Mouse (Mus musculus) limb, embryonic 11.5 days (tissue): ENCODE measurements around the gene Ccp110. TPM values are rescaled to one million over a fixed set of nuclear protein-coding genes. Genes with fewer than 3 reads are reported as not detected.
A peak's percentile ranks its signal among the peaks of the same experiment; 100 is the strongest.

ENCODE experiments used
- ATAC-seq: fragments of 200-750 bp; cut with Nextera tagmentation; 2 replicates; pipeline ENCODE4 v1.8.0; 2017; ENCODE audit warnings: low read depth; ENCODE audit not compliant: insufficient number of reproducible peaks, low FRiP score, low TSS enrichment
- DNase-seq: peaks from one replicate; pipeline ENCODE4 v3.0.0-alpha.2; 2015; ENCODE audit warnings: low spot score
- H3K27ac ChIP-seq: fragments of 300-500 bp; sonication (generic); replicated peaks from 2 replicates; pipeline ENCODE4 v1.5.1; 2014; ENCODE audit warnings: low read depth, mild to moderate bottlenecking, low read length
- H3K27me3 ChIP-seq: fragments of 300-500 bp; sonication (generic); 2 replicates; pipeline ENCODE4 v1.6.1; 2014; ENCODE audit warnings: mild to moderate bottlenecking, low read length, mixed read lengths; ENCODE audit not compliant: control insufficient read depth, insufficient read depth
- H3K36me3 ChIP-seq: fragments of 300-500 bp; sonication (generic); 2 replicates; pipeline ENCODE4 v1.6.1; 2014; ENCODE audit warnings: mild to moderate bottlenecking, low read length, moderate library complexity, mixed read lengths; ENCODE audit not compliant: control insufficient read depth, insufficient read depth
- H3K4me1 ChIP-seq: fragments of 300-500 bp; sonication (generic); 2 replicates; pipeline ENCODE4 v1.6.1; 2014; ENCODE audit warnings: low read length, mixed read lengths; ENCODE audit not compliant: control insufficient read depth, insufficient read depth
- H3K4me2 ChIP-seq: fragments of 300-500 bp; sonication (generic); 2 replicates; pipeline ENCODE4 v1.6.1; 2014; ENCODE audit warnings: low read depth, mild to moderate bottlenecking, moderate library complexity; ENCODE audit not compliant: severe bottlenecking
- H3K4me3 ChIP-seq: fragments of 300-500 bp; sonication (generic); 2 replicates; pipeline ENCODE4 v1.5.1; 2014; ENCODE audit warnings: low read depth, low read length
- H3K9ac ChIP-seq: fragments of 300-500 bp; sonication (generic); 2 replicates; pipeline ENCODE4 v1.6.1; 2014; ENCODE audit warnings: mild to moderate bottlenecking, low read length
- H3K9me3 ChIP-seq: fragments of 300-500 bp; sonication (generic); 2 replicates; pipeline ENCODE4 v1.6.1; 2016; ENCODE audit warnings: low read length; ENCODE audit not compliant: control insufficient read depth
- WGBS: fragments of 180-500 bp; shearing (Covaris S2); extraction: QIAGEN DNeasy Blood & Tissue Kit; methylation state at CpG from one replicate; pipeline ENCODE4 v1.1.7; 2014; 5-methylcytosine and 5-hydroxymethylcytosine counted together
- polyA plus RNA-seq: library from polyadenylated mRNA; unstranded; fragments of >200 nt; fragmentation: Nextera tagmentation; extraction: Ambion mirVana; gene quantifications from 2 replicates; pipeline ENCODE4 v1.2.1, GENCODE M21; 2014

Gene Ccp110
- polyA plus RNA-seq: 19.2 and 20.3 TPM in 2 replicates

DNA sequence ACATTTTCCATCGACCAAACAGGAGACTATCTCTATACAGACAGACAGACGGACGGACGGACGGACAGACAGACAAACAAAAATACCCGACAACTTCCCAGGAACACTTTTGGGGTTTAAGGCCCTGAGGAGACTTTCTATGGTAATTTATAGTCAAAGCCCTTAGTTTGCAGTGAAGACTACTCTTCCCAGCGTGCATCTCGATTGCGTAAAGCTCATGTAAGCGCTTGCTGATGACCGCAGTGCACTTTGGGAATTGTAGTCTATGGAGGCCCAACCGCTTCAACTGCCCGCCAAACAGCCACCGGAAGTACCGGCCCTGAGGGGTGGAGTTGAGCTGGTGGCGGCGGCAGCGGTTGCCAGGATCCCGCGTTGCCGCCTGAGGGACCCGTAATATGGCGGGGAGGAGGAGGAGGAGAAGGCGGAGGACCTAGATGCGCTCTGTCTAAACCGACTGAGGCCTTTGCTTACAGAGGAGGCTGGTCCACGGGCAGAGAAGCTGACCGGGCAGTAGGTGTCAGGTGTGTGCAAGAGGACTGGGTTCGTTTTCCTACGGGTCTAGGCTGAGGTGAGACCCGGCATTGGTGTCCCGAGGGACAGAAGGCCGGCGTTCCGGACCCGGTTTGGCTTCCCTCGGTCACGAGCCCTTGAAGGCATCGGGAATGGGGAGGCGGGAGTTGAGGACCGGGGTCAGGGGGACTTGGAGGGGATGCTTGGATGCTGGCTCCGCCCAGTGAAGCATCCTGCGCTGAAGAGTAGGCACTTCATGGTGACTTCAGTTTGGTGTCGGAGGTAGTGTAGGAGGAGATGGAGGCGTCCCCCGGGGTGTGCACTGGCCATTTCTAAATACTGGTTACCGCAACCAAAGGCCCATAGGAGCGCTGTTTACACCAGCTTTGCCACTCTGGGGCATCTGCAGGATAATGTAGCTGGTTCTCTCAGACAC is at the start of gene Ccp110:
Gene Ccp110 (plus strand): TSS at position 325 of the 946 bp plus-strand sequence.
- 1% methylated on average over 48 of the region's 48 CpGs for WGBS
- H3K9ac ChIP-seq: peak within 1 kb of the TSS; percentile 52
- H3K4me1 ChIP-seq: peaks cover 5% of the 10 kb centered on the region; the same call in 1 of the 2 replicates
- no peak within 1 kb of the TSS for H3K27ac ChIP-seq
- peak within 1 kb of the TSS; percentile 57 for H3K4me2 ChIP-seq
- DNase-seq (peak; percentile 93), ATAC-seq (peak; percentile 96)
- H3K4me3 ChIP-seq: peak within 1 kb of the TSS; percentile 72
- no peaks in the 10 kb centered on the region for H3K36me3 ChIP-seq
- H3K27me3 ChIP-seq: no peaks in the 10 kb centered on the region
- no peaks in the 10 kb centered on the region for H3K9me3 ChIP-seq

GRCm38 (mm10) chr7:118667773-118668172 is 44.6 kb upstream of the Ccp110 start:
- H3K4me2 ChIP-seq: no peak overlapping the region
- ATAC-seq: no peak
- H3K9me3 ChIP-seq: 0 out of 2 replicates have a peak, but pooled peaks cover 4% of the 10 kb centered on the region
- DNase-seq: no peak
- H3K36me3 ChIP-seq: no peaks in the 10 kb centered on the region
- H3K4me1 ChIP-seq: no peaks in the 10 kb centered on the region
- 81% methylated on average over 2 of the region's 2 CpGs for WGBS
- no peak overlapping the region for H3K27ac ChIP-seq
- H3K9ac ChIP-seq: no peak overlapping the region
- H3K4me3 ChIP-seq: no peak overlapping the region
- H3K27me3 ChIP-seq: no peaks in the 10 kb centered on the region

- no peaks in the 10 kb centered on the region for H3K4me1 ChIP-seq
- no peak overlapping the region for H3K9ac ChIP-seq
- WGBS: 69% methylated on average over 4 of the region's 4 CpGs
- H3K36me3 ChIP-seq: no peaks in the 10 kb centered on the region
- no peak overlapping the region for H3K27ac ChIP-seq
- H3K4me3 ChIP-seq: no peak overlapping the region
- H3K27me3 ChIP-seq: no peaks in the 10 kb centered on the region
- ATAC-seq (no peak), DNase-seq (no peak)
- H3K4me2 ChIP-seq: no peak overlapping the region
- no peaks in the 10 kb centered on the region for H3K9me3 ChIP-seq
These were observed 42.2 kb upstream of the Ccp110 start for GRCm38 (mm10) chr7:118670142-118670541.

DNA sequence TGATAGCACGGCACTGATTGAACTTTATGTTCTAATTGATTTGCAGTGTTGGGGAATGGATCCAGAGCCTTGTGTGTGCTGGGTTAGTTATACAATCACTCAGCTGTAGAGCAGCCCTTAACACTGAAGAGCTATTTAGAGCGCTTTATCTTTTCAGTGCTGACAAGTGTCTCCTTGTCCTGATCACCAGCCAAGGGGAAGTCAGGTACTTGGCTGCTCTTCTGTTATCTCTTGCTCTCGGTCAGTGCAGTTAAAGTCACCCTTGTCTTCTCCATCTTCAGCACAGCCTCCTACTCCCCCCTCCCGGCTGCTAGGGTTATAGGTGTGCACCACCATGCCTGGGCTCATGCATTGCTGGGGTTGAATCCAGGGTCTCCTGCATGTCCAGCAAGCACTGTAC is 35.5 kb upstream of the Ccp110 start:
- no peak for ATAC-seq
- no peak for DNase-seq
- H3K9me3 ChIP-seq: no peaks in the 10 kb centered on the region
- H3K4me1 ChIP-seq: no peaks in the 10 kb centered on the region
- H3K27me3 ChIP-seq: no peaks in the 10 kb centered on the region
- H3K4me2 ChIP-seq: no peak overlapping the region
- no peak overlapping the region for H3K27ac ChIP-seq
- no peak overlapping the region for H3K4me3 ChIP-seq
- WGBS: 88% methylated on average over 4 of the region's 4 CpGs
- no peaks in the 10 kb centered on the region for H3K36me3 ChIP-seq
- no peak overlapping the region for H3K9ac ChIP-seq

- no peaks in the 10 kb centered on the region for H3K4me1 ChIP-seq
- no peak for ATAC-seq
- 28% methylated on average over 5 of the region's 5 CpGs for whole genome bisulfite sequencing
- peaks cover 10% of the 10 kb centered on the region; the same call in 1 of the 2 replicates for H3K36me3 ChIP-seq
- peak; percentile 87 for DNase-seq
- no peak overlapping the region for H3K27ac ChIP-seq
- no peaks in the 10 kb centered on the region for H3K27me3 ChIP-seq
- no peaks in the 10 kb centered on the region for H3K9me3 ChIP-seq
- H3K4me2 ChIP-seq: no peak overlapping the region
- no peak overlapping the region for H3K4me3 ChIP-seq
- H3K9ac ChIP-seq: no peak overlapping the region
These were observed 24.2 kb upstream of the Ccp110 start for GRCm38 (mm10) chr7:118688199-118688598.

- Histone ChIP-seq H3K9ac (no peak overlapping the region), H3K36me3 (peaks cover 10% of the 10 kb centered on the region; the same call in 1 of the 2 replicates), H3K4me1 (no peaks in the 10 kb centered on the region), H3K9me3 (no peaks in the 10 kb centered on the region), H3K27ac (no peak overlapping the region), H3K4me2 (no peak overlapping the region), H3K27me3 (no peaks in the 10 kb centered on the region), H3K4me3 (no peak overlapping the region)
- 90% methylated on average over 7 of the region's 7 CpGs for WGBS
- no peak for ATAC-seq
- no peak for DNase-seq
These were observed 23.3 kb upstream of the Ccp110 start for GRCm38 (mm10) chr7:118689088-118689487.

DNA sequence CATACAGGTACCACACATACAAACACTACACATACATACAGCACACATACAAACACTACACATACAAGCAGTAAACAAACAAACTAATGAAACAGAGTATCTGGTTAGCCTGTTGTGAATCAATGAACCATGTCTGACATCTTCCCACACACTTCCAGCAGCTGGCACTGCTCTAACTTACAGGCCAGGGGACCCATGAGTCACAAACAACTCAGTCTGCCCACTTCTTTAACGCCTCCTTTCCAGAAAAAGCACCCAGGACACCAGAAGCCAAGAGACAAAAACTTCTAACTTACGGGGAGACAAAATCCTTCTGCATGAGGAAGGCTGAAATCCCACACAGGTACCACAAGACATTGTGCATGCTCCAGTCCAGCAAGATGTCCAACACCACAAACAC is 21.1 kb upstream of the Ccp110 start:
- peaks cover 10% of the 10 kb centered on the region; the same call in 1 of the 2 replicates for H3K36me3 ChIP-seq
- no peak overlapping the region for H3K4me3 ChIP-seq
- DNase-seq (no peak), ATAC-seq (no peak)
- H3K27me3 ChIP-seq: no peaks in the 10 kb centered on the region
- H3K4me1 ChIP-seq: no peaks in the 10 kb centered on the region
- no peak overlapping the region for H3K4me2 ChIP-seq
- H3K9ac ChIP-seq: no peak overlapping the region
- H3K9me3 ChIP-seq: no peaks in the 10 kb centered on the region
- no peak overlapping the region for H3K27ac ChIP-seq
- WGBS: 87% methylated on average over 2 of the region's 2 CpGs

- no peak overlapping the region for H3K4me2 ChIP-seq
- no peaks in the 10 kb centered on the region for H3K4me1 ChIP-seq
- DNase-seq (no peak), ATAC-seq (no peak)
- H3K9ac ChIP-seq: no peak overlapping the region
- no peaks in the 10 kb centered on the region for H3K9me3 ChIP-seq
- H3K27ac ChIP-seq: no peak overlapping the region
- no peak overlapping the region for H3K4me3 ChIP-seq
- WGBS: 96% methylated on average over 6 of the region's 6 CpGs
- no peaks in the 10 kb centered on the region for H3K27me3 ChIP-seq
- peaks cover 2% of the 10 kb centered on the region; the same call in 1 of the 2 replicates for H3K36me3 ChIP-seq
These were observed 16.2 kb upstream of the Ccp110 start for GRCm38 (mm10) chr7:118696146-118696545.
